Mouse (Mus musculus) adrenal gland, postnatal 36 days (tissue): ENCODE measurements around the gene Rxra. TPM values are rescaled to one million over a fixed set of nuclear protein-coding genes. Genes with fewer than 3 reads are reported as not detected.

Experiments used
- DNase-seq, 2 experiments: peaks; one replicate each; pipeline ENCODE4 v3.0.0; 2021; ENCODE audit warnings: mixed read lengths in 1 of 2
- total RNA-seq, 2 experiments: library from RNA; stranded (reverse); gene quantifications; 2 replicates each; pipeline ENCODE4 v1.2.3; 2021

Gene Rxra
- total RNA-seq, 2 experiments from 2014 or later, result 49.2 to 51.4 TPM

DNA sequence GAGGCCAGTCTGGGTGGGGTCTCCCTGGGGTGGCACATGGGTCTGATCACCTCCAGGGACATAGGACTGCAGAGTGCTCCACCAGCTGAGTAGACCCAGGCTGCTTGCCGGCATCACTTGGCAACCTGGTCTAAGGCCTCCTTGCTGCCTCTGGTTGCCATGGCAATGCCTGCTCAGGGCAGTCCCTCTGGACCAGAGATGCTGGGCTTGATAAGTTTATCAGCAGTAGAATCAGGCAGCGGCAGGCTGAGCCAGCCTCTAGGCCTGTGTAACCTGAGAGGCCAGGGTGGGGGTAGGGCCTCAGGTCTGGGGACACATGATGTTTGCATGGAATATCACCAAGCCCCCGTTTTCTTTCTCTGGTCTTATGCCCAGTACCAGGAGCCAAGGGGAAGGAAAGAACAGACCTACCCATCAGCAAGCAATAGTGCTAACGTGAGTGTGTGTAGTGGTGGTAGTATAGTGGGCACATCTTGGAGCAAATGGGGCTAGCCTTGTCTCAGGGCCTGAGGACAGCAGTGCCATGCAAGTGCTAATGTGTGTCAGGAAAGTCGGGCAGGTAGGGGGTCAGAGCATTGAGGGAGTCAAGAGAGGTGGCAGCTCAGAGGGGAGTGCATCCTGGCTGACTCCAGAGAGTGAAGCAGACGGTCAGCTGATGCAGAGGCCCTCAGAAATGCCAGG, 88.2 kb downstream of the Rxra start:
- no peak for DNase-seq

DNA sequence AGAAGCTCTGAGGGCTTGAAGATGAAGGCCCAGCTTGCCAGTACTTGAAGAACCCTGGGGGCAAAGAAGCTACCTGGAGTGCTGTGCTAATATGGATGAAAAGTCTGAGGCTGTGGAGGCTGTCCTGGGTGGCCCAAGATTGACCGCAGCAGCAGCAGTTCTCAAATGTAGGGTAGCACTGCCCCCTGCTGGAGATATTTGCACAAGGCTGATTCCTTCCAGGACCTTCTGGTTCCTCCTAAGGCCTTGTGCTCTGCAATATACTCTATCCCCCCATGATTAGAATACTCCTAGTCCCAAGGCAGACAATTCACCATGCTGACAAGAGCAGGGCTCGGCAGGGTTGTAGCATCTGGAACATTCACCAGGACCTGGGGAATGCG, 88.7 kb downstream of the Rxra start:
- peak; percentile 90 for DNase-seq

DNA sequence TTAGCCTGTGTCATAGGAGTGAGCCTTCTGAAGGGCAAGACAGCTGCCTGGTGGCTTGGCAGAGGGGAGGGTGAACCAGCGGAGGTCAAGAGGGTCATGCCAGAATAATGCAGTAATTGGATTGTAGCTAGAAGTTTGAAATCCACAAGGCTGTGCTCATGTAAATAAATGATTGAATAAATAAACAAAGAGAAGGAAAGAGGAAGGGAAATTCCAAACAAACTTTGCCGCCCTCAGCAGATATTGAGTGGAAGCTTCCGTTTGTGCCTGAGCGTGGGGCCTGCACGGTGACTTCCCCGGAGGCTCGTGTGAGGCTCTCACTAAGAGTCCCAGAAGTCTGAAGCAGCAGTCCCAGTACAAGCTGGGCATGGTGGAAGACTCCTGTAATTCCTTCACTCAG, 91.5 kb downstream of the Rxra start:
- no peak for DNase-seq

DNA sequence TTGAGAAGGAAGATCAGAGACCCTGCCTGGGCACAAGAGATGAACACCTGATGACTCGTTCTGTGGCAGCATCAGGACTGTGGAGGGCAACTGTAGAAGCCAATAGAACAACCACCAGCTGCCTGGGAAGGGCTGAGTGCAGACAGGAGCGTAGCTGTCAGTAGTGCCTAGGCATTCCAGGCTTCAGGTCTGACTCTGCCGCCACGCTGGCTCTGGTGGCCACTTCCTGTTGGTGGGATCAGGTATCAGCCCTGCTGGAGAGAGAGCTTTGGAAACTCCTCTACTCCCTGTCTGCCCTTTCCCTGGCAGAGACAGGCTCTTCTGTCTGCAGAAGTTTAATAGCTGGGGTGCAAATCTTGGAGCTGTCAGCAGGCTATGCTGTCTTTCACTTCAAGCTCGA, 93.5 kb downstream of the Rxra start:
- DNase-seq, result no peak

DNA sequence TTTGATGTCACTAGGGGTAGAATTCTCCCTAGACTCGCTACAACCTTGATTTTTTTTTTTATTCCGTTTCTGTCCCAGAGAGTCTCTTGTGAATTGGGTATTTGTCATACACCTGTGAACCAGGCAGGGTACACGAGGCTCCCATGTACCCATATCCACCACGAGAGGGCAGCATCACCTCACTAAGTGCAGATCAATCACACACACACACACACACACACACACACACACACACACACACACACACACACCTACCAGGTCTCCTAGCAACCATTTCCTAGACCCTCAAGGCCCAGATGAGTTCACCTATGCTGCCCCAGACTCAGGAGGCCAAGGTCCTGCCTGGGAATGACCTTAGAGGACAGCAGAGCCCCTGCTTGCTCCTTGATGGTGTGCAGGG, 94.0 kb downstream of the Rxra start:
- peak; percentile 63 to 80 for DNase-seq

DNA sequence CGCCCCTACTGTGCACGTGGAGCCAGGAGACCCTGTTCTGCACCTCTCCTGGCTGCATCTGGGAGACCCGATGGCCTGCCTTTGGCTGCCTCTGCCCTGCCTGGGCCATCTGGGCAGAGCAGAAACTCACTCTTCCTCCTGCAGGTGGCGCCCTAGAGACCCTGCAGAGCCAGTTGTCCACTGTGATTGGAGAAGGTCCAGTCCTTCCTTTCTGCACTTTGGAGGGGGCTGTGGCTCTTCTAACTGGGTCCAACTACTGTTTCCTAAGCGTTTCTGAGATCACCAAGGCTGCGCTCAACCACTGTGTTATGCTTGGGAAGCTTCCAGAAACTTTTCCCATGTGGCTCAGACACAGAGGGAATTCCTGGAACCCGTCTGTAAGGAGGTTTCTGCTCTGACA, 95.7 kb downstream of the Rxra start:
- DNase-seq, result peak; percentile 90 to 91

DNA sequence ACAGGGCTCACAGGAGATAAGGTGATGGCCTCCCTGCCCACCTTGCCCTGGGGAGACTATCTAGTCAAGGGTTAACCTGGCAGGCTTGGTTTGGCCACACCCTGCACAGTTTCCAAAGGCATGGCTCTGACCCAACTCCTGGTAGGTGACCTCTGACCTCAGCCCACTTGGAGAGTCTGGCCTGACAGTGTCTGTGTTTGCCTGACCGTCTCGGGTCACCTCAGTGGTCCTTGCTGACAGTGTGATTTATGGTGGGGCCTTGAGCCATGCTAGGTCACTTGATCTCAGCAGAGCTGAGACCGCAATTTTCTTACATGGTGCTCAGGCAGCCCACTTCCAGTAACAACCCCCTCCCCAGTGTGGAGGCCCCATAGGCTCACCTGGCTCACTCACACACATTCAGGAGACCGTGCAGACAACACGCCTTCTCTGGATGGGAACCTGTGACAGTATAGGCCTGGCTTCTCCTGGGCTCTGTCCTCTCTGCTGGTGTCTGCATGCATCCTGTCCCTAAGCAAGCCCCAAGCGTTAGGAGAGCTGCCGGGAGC, 96.7 kb downstream of the Rxra start:
- no peak for DNase-seq

DNA sequence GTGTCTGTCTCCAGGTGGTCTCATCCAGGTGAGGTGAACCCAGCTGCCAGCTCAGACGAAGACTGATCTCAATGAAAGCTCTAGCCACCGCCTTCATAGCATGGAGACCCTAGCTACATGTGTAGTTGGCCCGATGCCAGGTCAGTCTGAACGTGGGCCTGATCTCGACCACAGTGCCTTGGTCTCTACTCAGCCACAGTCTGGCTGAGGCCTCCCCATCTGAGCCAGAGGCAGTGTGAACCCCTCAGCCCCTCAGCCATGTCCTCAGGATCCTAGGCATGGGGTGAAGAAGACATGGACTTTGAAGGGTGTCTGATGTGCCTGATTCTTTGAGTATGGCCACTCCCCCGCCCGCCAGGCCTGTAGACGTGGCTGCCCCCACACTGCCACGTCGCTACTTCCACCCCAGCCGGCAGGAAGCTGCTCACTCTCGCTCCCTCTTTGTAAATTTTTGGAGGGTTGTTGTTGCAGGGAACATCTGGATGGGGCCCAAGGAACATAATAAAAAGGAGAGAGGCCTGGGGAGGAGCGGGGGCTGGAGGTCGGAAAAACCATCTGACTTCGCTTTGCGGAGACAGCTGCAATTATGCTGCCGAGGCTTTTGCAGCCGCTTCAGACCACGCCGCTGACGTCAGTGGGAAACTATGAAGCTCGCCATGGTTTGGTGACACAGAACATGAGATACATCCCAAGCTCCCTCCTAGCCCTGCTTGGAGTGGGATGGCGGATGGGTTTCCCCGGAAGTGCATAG, 97.9 kb downstream of the Rxra start:
- DNase-seq, result peak in 1 of 2 experiments; percentile 25

DNA sequence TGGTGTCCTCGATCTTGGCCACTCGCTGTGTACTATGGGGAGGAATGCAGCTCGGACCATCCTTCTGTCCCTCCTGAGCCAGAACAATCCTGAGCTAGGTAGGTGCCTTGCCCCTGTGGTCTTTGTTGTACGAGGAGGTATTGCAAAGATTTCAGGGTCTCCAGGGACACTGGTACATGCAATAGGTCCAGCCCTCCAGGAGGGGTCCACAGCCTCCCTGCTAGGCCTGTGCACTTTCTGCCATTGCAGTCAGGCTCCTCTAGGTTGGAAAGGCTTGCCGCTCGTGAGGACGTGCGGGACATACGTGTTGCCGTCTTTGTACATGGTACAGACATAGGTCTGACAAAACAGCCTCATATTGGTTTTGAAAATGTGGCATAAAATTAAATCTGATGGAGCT, 98.8 kb downstream of the Rxra start:
- DNase-seq, result no peak

DNA sequence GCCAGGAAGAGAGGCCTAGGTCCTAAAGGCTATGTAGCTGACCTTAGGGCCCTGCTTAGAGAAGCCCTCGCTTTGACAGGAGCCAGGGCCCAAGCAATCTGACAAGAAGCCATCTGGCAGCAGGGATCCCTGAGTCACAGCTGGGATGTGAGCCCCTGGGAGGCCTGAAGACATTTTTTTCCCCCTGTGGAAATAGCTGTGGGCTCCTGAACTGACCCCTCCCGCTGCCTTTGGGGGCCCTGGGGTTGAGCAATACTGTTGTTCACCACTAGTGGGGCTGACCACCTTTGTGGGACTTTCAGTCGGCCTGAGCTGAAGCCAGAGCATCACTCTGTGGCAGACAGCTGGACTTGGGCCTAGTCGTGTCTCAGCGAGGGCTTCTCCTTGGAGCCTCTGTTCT, 99.4 kb downstream of the Rxra start:
- DNase-seq, result no peak

DNA sequence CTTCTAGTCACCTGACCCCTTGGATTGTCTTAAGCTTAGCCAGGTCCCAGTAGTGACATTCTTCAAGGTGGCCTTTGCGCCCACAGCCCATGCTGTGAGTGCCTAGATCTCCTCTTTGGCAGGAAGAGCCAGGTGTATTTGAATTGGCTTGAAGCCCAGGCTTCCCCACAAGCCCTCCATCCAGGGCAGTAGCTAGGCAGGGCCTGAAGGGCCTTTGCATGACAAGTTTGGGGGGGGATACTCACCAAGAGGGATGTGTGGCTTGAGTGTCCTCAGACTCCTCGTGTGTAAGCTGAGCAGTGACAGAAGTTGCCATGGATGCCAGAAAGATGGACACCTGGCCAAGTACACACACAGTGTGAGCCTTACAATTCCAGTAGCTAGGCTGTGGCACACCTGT, 101.5 kb downstream of the Rxra start:
- DNase-seq, result no peak

DNA sequence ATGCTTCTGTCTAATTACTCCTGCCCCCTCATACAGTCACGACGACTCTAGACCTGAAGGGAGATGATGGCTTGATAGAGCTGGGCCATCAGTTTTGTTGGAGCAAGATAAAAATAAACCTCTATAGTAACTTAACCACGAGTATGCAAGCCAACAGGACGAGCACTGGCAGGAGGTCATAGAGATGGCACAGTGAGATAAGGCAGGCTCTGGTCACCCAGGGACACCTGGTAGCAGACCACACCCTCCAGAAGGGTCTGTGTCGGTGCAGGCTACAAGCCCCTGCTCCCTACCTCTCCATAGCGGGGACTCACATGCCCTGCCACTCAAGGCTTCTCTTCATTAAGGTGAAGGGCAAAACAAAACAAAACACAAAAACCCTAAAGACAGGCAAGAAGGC, 102.0 kb downstream of the Rxra start:
- no peak for DNase-seq

DNA sequence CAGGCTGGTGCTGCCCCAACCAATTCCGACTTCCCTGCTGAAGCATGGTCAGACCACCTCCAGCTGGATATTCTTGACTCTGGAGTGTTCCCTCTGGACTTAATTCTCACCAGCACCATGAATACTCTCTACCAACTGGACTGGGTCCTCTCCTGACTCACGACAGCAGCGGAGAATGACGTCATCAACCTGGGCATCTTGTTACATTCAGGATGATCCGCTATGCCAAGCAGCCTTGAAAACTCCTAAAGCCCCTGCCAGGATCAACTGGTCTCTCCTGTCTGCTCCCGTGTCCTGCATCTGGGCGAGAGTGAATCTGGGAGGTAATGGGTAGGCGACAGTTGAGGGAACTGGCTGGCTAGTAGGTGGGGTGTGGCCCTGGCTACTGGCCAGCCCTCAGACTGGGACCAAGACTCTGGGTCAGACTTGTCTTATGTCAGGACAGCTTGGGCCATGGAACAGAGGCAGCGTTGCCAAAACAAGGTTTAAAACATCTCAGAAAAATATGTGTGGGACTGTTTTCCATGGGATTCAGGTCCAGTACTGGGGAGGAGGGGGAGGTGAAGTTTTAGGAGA, 103.1 kb downstream of the Rxra start:
- DNase-seq, result peak in 1 of 2 experiments; percentile 23

DNA sequence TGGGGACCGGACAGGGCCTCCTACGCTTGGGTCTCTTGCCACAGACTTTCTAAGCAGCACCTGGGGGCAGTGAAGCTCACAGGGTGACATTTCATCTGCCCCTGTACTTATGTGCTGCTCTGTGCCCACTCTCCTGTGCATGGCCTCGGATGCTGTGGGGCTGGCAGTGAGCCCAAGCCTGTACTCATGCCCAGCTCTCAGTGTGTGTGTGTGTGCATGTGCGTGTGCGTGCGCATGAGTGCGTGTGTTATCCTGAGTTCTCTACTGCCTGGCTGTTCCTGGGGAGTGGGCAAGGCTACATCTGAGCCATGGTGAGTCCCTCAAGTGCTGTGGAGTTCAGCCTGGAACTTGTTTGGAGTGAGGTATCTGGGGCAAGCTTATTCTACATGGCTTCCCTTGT, 103.9 kb downstream of the Rxra start:
- DNase-seq, result no peak

DNA sequence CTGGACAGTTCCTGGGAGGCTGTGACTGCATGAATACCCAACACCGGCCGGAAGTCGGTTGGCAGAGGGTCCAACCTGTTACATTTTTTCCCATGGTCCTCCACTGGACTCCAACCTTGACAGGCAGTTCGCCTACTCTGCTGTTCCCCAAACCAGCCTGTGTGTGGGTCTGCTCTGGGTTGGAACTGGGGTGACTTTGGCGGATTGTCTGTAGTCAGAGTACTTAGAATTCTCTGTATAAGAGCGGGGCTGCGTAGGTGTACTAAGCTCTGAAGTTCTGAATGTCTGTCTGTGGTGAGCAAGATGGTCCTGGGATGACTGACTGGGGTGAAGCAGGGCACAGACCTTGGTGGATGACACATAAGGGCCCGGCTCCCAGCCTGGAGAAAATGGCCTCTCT, 109.1 kb downstream of the Rxra start:
- no peak for DNase-seq

DNA sequence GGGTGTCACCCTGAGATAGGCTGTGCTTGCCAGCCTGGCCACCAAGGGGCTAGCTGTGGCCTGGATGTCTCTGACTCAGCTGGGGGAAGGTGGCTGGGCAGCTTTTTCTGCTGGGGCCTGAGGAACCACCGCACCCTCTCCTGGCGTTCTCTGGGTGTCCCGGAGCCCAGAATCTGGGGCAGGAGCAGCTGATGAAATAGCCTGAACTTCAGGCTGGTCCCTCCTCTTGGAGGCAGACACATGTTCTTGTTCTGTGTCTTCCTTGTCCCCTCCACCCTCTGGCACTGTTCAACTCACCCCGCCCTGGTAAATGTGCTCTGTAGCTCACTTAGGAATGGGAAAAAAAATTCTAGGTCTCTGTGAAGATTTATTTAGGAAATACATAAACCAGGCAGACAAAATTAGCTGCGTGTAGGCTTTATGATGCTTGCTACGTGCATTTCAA, 109.8 kb downstream of the Rxra start:
- no peak for DNase-seq

DNA sequence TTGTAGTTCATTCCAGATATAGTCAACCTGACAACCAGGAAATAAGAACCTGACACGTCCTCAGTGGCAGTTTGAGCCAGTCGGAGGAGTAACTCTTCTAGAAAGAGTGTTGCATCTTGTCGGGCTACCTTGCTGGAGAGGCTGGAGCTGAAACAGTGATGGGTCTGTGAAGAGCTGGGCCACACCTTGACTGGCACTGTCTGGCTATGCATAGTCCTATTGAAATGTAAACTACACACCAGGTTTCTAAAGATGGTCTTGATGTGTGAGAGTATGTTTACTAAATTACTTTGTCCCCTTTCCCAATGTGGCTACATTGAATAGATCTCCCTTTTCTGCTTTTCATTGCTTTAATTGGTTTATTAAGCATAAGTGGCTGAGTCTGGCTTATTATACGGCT, 115.3 kb downstream of the Rxra start:
- DNase-seq, result no peak

DNA sequence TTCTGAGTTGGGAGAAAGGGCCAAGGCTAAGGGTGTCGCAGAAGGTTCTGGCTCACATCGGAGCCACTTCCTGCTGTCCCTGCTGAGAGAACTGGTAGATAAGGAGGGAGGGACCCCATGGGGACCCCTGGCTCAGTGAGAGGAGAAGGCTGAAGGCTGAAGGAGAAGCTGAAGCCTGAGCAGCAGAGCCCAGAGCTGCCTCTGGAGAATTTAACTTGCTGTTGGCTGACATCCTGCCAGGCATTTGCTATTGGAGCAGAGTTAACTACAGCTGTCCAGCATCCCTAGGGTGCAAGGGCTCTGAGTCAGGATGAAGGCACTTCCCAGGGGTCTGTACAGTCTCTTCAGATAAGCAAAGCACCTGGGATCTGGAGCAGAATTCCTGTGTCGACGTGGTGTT, 122.8 kb downstream of the Rxra start:
- DNase-seq, result no peak

DNA sequence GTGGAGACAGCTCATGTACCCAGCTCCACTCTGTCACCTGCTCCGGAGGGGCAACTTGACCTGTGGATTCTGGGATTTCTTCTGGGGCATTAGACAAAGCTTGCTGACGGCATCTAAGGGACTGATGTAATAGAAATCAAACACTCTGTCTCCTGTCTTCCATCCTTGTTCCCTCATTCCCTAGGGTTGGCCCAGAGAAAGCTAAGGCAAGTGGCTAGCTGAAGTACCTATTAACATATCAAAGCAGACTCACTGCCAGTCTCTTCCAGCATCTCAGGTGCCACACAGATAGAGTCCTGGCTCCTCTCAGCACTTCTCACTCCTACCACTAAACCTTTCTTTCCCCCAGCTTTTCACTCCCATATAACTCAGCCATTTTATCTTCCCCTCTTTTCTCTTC, 124.8 kb downstream of the Rxra start:
- DNase-seq, result no peak

DNA sequence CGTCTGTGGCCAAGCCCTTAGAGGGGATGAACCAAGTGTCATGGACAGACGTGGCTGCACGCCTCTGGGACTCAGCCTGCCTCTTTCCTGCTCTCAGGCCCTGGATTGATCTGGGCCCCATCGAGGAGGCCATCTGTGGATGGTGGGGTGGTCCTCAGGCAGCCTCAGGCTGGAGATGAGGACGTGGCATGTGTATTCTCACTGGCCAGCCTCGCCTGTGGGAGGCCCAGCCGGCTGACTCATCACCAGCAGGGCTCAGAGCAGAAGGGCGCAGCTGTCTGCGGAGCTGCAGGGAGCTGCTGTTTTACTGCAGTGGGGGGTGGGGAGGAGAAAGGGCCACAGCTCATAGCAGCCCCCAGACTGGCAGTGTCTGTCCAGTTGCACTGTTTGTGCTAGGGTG, 126.3 kb downstream of the Rxra start:
- DNase-seq, result peak; percentile 74 to 79

DNA sequence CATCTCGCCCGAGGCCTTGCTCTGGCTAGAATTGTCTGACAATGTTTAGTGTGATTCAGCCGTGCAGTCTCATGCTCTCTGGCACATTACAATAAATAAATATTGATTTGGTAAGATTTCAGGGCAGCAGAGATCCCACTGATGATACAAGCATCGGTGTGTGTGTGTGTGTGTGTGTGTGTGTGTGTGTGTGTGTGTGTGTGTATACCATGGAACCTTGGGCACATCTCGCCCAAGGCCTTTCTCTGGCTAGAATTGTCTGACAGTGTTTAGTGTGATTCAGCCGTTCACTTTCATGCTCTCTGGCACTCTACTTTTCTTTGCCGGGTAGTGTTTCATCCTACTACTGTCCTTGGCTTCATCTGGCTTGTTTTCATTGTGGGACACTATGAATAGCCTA, 130.5 kb downstream of the Rxra start:
- peak; percentile 35 to 43 for DNase-seq

DNA sequence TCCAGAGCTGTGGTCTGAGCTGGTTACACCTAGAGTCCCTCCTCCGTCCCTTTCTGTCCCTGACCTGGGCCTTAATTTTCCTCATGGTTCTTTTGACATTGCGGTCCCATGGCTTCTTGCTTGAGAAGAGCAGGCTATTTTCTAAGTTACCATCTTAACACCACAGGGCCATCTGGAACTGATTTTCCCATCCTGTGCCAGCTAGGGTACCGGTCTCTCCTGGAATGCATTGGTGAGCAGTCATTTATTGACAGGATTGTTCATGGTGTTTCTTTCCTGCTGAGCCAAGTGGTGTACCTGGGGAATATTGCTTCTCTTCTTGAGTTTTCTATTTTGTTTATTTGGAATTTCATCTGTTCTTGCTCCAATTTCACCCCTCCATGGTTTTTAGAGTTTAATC, 131.4 kb downstream of the Rxra start:
- DNase-seq, result no peak

DNA sequence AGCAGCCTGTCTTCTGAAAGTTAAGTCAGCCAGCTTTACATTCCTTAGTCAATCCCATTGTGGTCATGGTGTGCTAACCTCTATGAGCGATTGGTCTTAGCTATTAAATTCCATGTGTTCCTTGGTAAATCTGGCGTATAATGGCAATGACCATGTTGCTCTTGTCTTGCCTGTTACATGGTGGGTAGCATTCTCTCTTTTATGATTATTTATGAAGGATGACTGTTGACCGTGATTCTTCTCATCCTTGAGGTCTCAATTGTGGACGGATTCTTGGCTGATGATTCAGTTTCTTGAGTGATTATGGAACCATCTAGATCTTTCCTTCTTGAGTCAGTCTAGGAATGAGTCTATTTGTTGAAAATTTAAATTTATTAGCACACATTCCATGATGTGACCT, 133.7 kb downstream of the Rxra start:
- DNase-seq, result no peak
